Mouse (Mus musculus): Measurements from ENCODE around the gene Spata31d1b. TPM values are rescaled to one million over a fixed set of nuclear protein-coding genes. Genes with fewer than 3 reads are reported as not detected.

Gene Spata31d1b
- total RNA-seq, 2 experiments from 2014 or later, result not detected

DNA sequence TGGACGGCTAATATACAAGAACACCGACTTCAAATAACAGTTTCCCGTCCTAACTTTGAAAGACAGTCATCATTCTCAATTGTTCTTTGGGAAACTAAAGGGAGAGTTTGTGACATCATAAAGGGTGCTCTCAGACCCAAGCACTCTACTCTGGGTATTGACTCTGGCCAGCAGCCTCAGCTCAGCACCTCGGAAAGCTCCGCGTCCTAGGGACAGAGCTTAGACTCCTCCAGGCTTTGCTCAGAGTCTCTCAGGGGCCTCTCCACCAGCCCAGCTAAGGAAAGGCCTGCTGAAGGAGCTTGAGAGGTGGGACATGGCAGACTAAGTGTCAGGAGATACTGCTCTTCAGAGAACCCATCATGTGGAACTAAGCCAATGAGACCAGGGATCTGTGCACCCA lies 34.1 kb downstream of the Spata31d1b start:
- no peak for DNase-seq (ENCODE audit: low spot score in 2 of 2)

DNA sequence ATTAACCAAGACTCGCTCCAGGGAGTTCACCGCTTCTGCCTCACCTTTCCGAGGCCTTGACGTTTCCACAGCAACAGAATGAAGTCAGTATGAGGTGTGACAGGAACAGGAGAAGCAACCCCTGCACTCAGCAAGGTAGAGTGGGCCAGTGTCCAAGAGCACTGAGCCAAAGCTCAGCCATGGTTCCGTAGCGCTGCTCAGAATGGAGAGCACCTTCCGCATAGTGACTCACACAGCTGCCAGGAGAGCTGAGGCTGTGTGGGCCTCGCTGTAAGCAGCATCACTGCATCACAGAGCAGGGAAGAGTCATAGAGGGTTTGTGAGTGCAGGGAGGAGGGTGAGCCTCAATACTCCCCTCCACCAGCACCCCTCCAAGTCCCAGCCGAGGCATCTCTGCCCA lies 34.6 kb downstream of the Spata31d1b start, which contains the start of gene 1700014D04Rik:
Gene 1700014D04Rik (minus strand): TSS at position 42 of the 400 bp plus-strand sequence.
- DNase-seq (ENCODE audit: low spot score in 2 of 2), result no peak

DNA sequence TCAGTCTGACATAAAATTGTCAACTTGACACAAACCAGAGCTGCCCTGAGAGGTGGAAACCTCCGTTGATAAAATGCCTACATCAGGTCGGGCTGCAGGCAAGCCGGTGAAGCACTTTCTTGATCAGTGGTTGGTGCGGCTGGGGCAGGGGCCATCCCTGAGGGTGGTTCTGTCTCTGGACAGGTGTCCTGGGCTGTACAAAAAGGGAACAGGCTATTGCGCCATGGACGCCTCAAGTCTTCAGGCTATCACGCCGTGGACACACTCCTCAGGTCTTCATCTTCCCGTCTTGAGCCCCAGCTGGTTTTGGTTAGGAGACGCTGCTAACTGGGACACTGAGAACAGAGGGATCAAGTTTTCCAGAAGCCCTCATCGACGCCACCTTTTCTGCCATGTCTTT lies 38.2 kb downstream of the Spata31d1b start:
- DNase-seq (ENCODE audit: low spot score in 2 of 2), result no peak

- no peak for DNase-seq (ENCODE audit: low spot score in 2 of 2)
Measured at GRCm38 (mm10) chr13:59756906-59757305, 44.8 kb downstream of the Spata31d1b start.

- DNase-seq (ENCODE audit: low spot score in 2 of 2), result no peak
Measured at GRCm38 (mm10) chr13:59762791-59763190, 50.7 kb downstream of the Spata31d1b start.

DNA sequence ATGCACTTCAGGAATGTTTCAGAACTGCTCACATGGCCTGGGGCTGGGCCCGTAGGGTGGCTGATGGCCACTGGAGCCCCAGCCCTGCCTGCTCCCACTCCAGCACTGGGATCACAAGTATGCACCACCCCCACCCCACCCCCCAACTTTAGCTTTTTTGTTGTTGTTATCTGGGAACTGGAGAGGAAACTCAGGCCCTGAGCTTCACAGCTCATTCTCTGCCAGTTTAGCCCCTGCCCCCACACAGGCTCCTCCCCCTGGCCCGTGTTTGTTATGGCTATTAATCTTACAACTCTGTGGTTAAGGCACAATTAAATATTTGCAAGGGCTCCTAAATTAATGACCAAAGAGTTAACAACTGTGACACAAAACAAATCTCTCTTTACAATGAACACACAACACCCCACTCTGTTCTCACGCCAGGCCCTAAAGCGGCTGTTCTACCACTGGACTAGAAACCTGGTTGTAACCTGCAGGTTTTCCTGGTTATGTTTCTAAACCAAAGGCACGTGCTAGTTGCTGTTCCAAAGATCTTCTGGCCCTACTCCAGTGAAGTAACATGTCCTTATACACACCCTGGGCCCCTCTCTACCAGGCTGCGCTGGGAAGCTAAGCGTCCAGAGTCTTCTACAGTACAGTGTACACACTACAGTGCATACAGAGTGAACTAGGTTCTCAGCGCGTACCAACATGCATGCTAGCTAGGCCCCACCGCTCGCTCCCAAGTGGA lies 54.9 kb downstream of the Spata31d1b start:
- no peak for DNase-seq (ENCODE audit: low spot score in 2 of 2)

DNA sequence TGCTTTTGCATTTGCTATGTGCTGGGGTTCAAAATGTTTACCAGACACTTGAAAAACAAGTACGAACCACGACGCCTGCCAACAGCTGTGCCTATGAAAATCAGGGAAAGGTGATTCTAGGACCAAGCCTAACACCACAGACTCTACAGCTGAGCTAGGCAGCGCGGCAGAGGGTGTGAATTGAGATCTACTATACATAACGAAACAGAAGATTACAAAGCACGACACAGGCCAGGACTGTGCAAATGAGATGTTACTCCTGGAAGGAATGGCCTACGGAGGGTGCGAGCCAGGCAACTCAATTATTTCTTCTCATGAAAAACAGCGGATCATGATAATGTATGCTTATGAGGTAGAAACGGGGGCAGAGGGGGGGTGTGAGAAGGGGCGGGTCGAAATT lies 56.4 kb downstream of the Spata31d1b start:
- no peak for DNase-seq (ENCODE audit: low spot score in 2 of 2)

Other genes with a start within 250 kb of the Spata31d1b start
- 10 to 100 TPM; 44.2 to 44.3 TPM for gene Agtpbp1, start 127.1 kb upstream of the Spata31d1b start, total RNA-seq (2021)
- 10 to 100 TPM; 67.8 to 74.0 TPM for gene Naa35, start 127.0 kb upstream of the Spata31d1b start, total RNA-seq (2021)
- gene Golm1, start 36.5 kb upstream of the Spata31d1b start, total RNA-seq (2021), result 10 to 100 TPM; 18.5 to 22.7 TPM
- not detected for gene 4921517D22Rik, start 18.2 kb upstream of the Spata31d1b start, total RNA-seq (2021)
- gene Spata31d1a, start 2.0 kb upstream of the Spata31d1b start, total RNA-seq (2021), result not detected
- not detected for gene Spata31d1d, start 19.5 kb downstream of the Spata31d1b start, total RNA-seq (2021)
- gene 1700014D04Rik, start 34.5 kb downstream of the Spata31d1b start, total RNA-seq (2021), result under 1 TPM in 1 of 2 experiments, not detected in 1; 0.81 TPM
- gene Isca1, start 57.5 kb downstream of the Spata31d1b start, total RNA-seq (2021), result 10 to 100 TPM; 79.6 to 83.9 TPM
- not detected for gene Gm49354, start 70.0 kb downstream of the Spata31d1b start, total RNA-seq (2021)
- gene Tut7, start 110.9 kb downstream of the Spata31d1b start, total RNA-seq (2021), result 10 to 100 TPM; 78.2 to 91.7 TPM